Mouse (Mus musculus): ENCODE measurements around the gene Macrod1. TPM values are rescaled to one million over a fixed set of nuclear protein-coding genes. Genes with fewer than 3 reads are reported as not detected.

The Macrod1 gene
- polyA plus RNA-seq, 1 experiment from 2014 or later = 6.9 TPM

- H3K4me2 ChIP-seq (replicated peaks) = no peak overlapping the region
- H3K9me3 ChIP-seq (ENCODE audit: control insufficient read depth, low read length) = no peaks in the 10 kb centered on the region
- ATAC-seq (ENCODE audit: low FRiP score) (no peak), DNase-seq (ENCODE audit: low spot score) (no peak)
- H3K27me3 ChIP-seq (ENCODE audit: control insufficient read depth, insufficient read depth, low read length) = no peaks in the 10 kb centered on the region
- WGBS = 68% methylated on average over 4 of the region's 4 CpGs
- H3K4me3 ChIP-seq (replicated peaks; ENCODE audit: low read length) = no peak overlapping the region
- H3K27ac ChIP-seq = no peak overlapping the region
- peaks cover 37% of the 10 kb centered on the region; the same call in 1 of the 2 replicates for H3K4me1 ChIP-seq (replicated peaks; ENCODE audit: control insufficient read depth, insufficient read depth, low read length)
- no peaks in the 10 kb centered on the region for H3K36me3 ChIP-seq (replicated peaks; ENCODE audit: control insufficient read depth, insufficient read depth)
- H3K9ac ChIP-seq = no peak overlapping the region
These were observed 59.6 kb downstream of the Macrod1 start for GRCm38 (mm10) chr19:7116038-7116731.

- Histone ChIP-seq H3K9me3 (ENCODE audit: control insufficient read depth, low read length) (no peaks in the 10 kb centered on the region), H3K36me3 (replicated peaks; ENCODE audit: control insufficient read depth, insufficient read depth) (no peaks in the 10 kb centered on the region), H3K27me3 (ENCODE audit: control insufficient read depth, insufficient read depth, low read length) (no peaks in the 10 kb centered on the region), H3K9ac (no peak overlapping the region), H3K4me3 (replicated peaks; ENCODE audit: low read length) (no peak overlapping the region), H3K4me2 (replicated peaks) (no peak overlapping the region), H3K27ac (no peak overlapping the region), H3K4me1 (replicated peaks; ENCODE audit: control insufficient read depth, insufficient read depth, low read length) (peaks cover 34% of the 10 kb centered on the region)
- DNase-seq (ENCODE audit: low spot score) (no peak), ATAC-seq (ENCODE audit: low FRiP score) (no peak)
- WGBS = 74% methylated on average over 4 of the region's 4 CpGs
These were observed 60.5 kb downstream of the Macrod1 start for GRCm38 (mm10) chr19:7117141-7117540.

GRCm38 (mm10) chr19:7117653-7118307 is 61.2 kb downstream of the Macrod1 start:
- H3K36me3 ChIP-seq (replicated peaks; ENCODE audit: control insufficient read depth, insufficient read depth) = no peaks in the 10 kb centered on the region
- H3K9me3 ChIP-seq (ENCODE audit: control insufficient read depth, low read length) = no peaks in the 10 kb centered on the region
- no peaks in the 10 kb centered on the region for H3K27me3 ChIP-seq (ENCODE audit: control insufficient read depth, insufficient read depth, low read length)
- no peak overlapping the region for H3K27ac ChIP-seq
- H3K4me3 ChIP-seq (replicated peaks; ENCODE audit: low read length) = no peak overlapping the region
- no peak overlapping the region for H3K9ac ChIP-seq
- ATAC-seq (ENCODE audit: low FRiP score) (no peak), DNase-seq (ENCODE audit: low spot score) (no peak)
- no peak overlapping the region for H3K4me2 ChIP-seq (replicated peaks)
- peaks cover 37% of the 10 kb centered on the region for H3K4me1 ChIP-seq (replicated peaks; ENCODE audit: control insufficient read depth, insufficient read depth, low read length)
- WGBS = 80% methylated on average over 8 of the region's 8 CpGs

- no peak overlapping the region for H3K9ac ChIP-seq
- peaks cover 21% of the 10 kb centered on the region for H3K4me1 ChIP-seq (replicated peaks; ENCODE audit: control insufficient read depth, insufficient read depth, low read length)
- H3K27ac ChIP-seq = no peak overlapping the region
- no peak overlapping the region for H3K4me2 ChIP-seq (replicated peaks)
- no peaks in the 10 kb centered on the region for H3K36me3 ChIP-seq (replicated peaks; ENCODE audit: control insufficient read depth, insufficient read depth)
- no peaks in the 10 kb centered on the region for H3K9me3 ChIP-seq (ENCODE audit: control insufficient read depth, low read length)
- 51% methylated on average over 11 of the region's 11 CpGs for WGBS
- ATAC-seq (ENCODE audit: low FRiP score) (no peak), DNase-seq (ENCODE audit: low spot score) (no peak)
- H3K27me3 ChIP-seq (ENCODE audit: control insufficient read depth, insufficient read depth, low read length) = no peaks in the 10 kb centered on the region
- H3K4me3 ChIP-seq (replicated peaks; ENCODE audit: low read length) = no peak overlapping the region
These were observed 64.6 kb downstream of the Macrod1 start for GRCm38 (mm10) chr19:7121252-7121651.

GRCm38 (mm10) chr19:7122277-7122676 is 65.7 kb downstream of the Macrod1 start:
- H3K4me3 ChIP-seq (replicated peaks; ENCODE audit: low read length) = no peak overlapping the region
- peaks cover 14% of the 10 kb centered on the region for H3K4me1 ChIP-seq (replicated peaks; ENCODE audit: control insufficient read depth, insufficient read depth, low read length)
- H3K4me2 ChIP-seq (replicated peaks) = no peak overlapping the region
- H3K36me3 ChIP-seq (replicated peaks; ENCODE audit: control insufficient read depth, insufficient read depth) = no peaks in the 10 kb centered on the region
- H3K9me3 ChIP-seq (ENCODE audit: control insufficient read depth, low read length) = no peaks in the 10 kb centered on the region
- peak; percentile 21; the same call in 1 of the 2 replicates for ATAC-seq (ENCODE audit: low FRiP score)
- H3K9ac ChIP-seq = no peak overlapping the region
- WGBS = 51% methylated on average over 4 of the region's 4 CpGs
- DNase-seq (ENCODE audit: low spot score) = no peak
- H3K27me3 ChIP-seq (ENCODE audit: control insufficient read depth, insufficient read depth, low read length) = no peaks in the 10 kb centered on the region
- no peak overlapping the region for H3K27ac ChIP-seq

- WGBS = 37% methylated on average over 10 of the region's 10 CpGs
- Histone ChIP-seq H3K4me1 (replicated peaks; ENCODE audit: control insufficient read depth, insufficient read depth, low read length) (peaks cover 14% of the 10 kb centered on the region), H3K27ac (no peak overlapping the region), H3K4me2 (replicated peaks) (no peak overlapping the region), H3K36me3 (replicated peaks; ENCODE audit: control insufficient read depth, insufficient read depth) (no peaks in the 10 kb centered on the region), H3K4me3 (replicated peaks; ENCODE audit: low read length) (no peak overlapping the region), H3K9ac (no peak overlapping the region), H3K27me3 (ENCODE audit: control insufficient read depth, insufficient read depth, low read length) (no peaks in the 10 kb centered on the region), H3K9me3 (ENCODE audit: control insufficient read depth, low read length) (no peaks in the 10 kb centered on the region)
- DNase-seq (ENCODE audit: low spot score) (no peak), ATAC-seq (ENCODE audit: low FRiP score) (peak; percentile 32; the same call in 1 of the 2 replicates)
These were observed 66.2 kb downstream of the Macrod1 start for GRCm38 (mm10) chr19:7122698-7123306.

- WGBS = 90% methylated on average over 4 of the region's 4 CpGs
- peaks cover 23% of the 10 kb centered on the region for H3K4me1 ChIP-seq (replicated peaks; ENCODE audit: control insufficient read depth, insufficient read depth, low read length)
- H3K36me3 ChIP-seq (replicated peaks; ENCODE audit: control insufficient read depth, insufficient read depth) = no peaks in the 10 kb centered on the region
- no peak overlapping the region for H3K9ac ChIP-seq
- no peaks in the 10 kb centered on the region for H3K9me3 ChIP-seq (ENCODE audit: control insufficient read depth, low read length)
- H3K4me3 ChIP-seq (replicated peaks; ENCODE audit: low read length) = no peak overlapping the region
- H3K27me3 ChIP-seq (ENCODE audit: control insufficient read depth, insufficient read depth, low read length) = no peaks in the 10 kb centered on the region
- H3K4me2 ChIP-seq (replicated peaks) = no peak overlapping the region
- DNase-seq (ENCODE audit: low spot score) (no peak), ATAC-seq (ENCODE audit: low FRiP score) (no peak)
- H3K27ac ChIP-seq = no peak overlapping the region
These were observed 69.0 kb downstream of the Macrod1 start for GRCm38 (mm10) chr19:7125526-7126156.

GRCm38 (mm10) chr19:7126209-7126608 is 69.6 kb downstream of the Macrod1 start:
- no peak for ATAC-seq (ENCODE audit: low FRiP score)
- Histone ChIP-seq H3K27me3 (ENCODE audit: control insufficient read depth, insufficient read depth, low read length) (no peaks in the 10 kb centered on the region), H3K27ac (no peak overlapping the region), H3K4me1 (replicated peaks; ENCODE audit: control insufficient read depth, insufficient read depth, low read length) (peaks cover 23% of the 10 kb centered on the region), H3K9me3 (ENCODE audit: control insufficient read depth, low read length) (no peaks in the 10 kb centered on the region), H3K4me3 (replicated peaks; ENCODE audit: low read length) (no peak overlapping the region), H3K4me2 (replicated peaks) (no peak overlapping the region), H3K9ac (no peak overlapping the region), H3K36me3 (replicated peaks; ENCODE audit: control insufficient read depth, insufficient read depth) (no peaks in the 10 kb centered on the region)
- WGBS = 95% methylated on average over 1 of the region's 1 CpGs
- DNase-seq (ENCODE audit: low spot score) = no peak

GRCm38 (mm10) chr19:7126933-7127332 is 70.3 kb downstream of the Macrod1 start:
- WGBS = 76% methylated on average over 2 of the region's 2 CpGs
- no peak overlapping the region for H3K4me2 ChIP-seq (replicated peaks)
- no peaks in the 10 kb centered on the region for H3K27me3 ChIP-seq (ENCODE audit: control insufficient read depth, insufficient read depth, low read length)
- H3K27ac ChIP-seq = no peak overlapping the region
- H3K36me3 ChIP-seq (replicated peaks; ENCODE audit: control insufficient read depth, insufficient read depth) = no peaks in the 10 kb centered on the region
- H3K9ac ChIP-seq = no peak overlapping the region
- no peak for ATAC-seq (ENCODE audit: low FRiP score)
- no peak overlapping the region for H3K4me3 ChIP-seq (replicated peaks; ENCODE audit: low read length)
- no peaks in the 10 kb centered on the region for H3K9me3 ChIP-seq (ENCODE audit: control insufficient read depth, low read length)
- no peak for DNase-seq (ENCODE audit: low spot score)
- H3K4me1 ChIP-seq (replicated peaks; ENCODE audit: control insufficient read depth, insufficient read depth, low read length) = peaks cover 23% of the 10 kb centered on the region
